Mouse (Mus musculus) neural tube, embryonic 11.5 days (tissue): ENCODE results near the gene Gtf3c5. TPM values are rescaled to one million over a fixed set of nuclear protein-coding genes. Genes with fewer than 3 reads are reported as not detected.

Experiments
- ATAC-seq: fragments of 200-750 bp; cut with Nextera tagmentation; 2 replicates; pipeline ENCODE4 v1.8.0; 2017; ENCODE audit warnings: moderate number of reproducible peaks, mild to moderate bottlenecking, moderate TSS enrichment, moderate library complexity; ENCODE audit not compliant: insufficient read depth, low FRiP score, low TSS enrichment
- DNase-seq: peaks from one replicate; pipeline ENCODE4 v3.0.0-alpha.2; 2015; ENCODE audit warnings: low spot score
- H3K27ac ChIP-seq: fragments of 300-500 bp; sonication (generic); 2 replicates; pipeline ENCODE4 v1.5.1; 2014; ENCODE audit warnings: low read depth, mild to moderate bottlenecking, low read length
- H3K27me3 ChIP-seq: fragments of 300-500 bp; sonication (generic); 2 replicates; pipeline ENCODE4 v1.6.1; 2014; ENCODE audit warnings: mild to moderate bottlenecking, low read length, mixed read lengths; ENCODE audit not compliant: control insufficient read depth, insufficient read depth
- H3K36me3 ChIP-seq: fragments of 300-500 bp; sonication (generic); 2 replicates; pipeline ENCODE4 v1.6.1; 2014; ENCODE audit warnings: mild to moderate bottlenecking, low read length, moderate library complexity, mixed read lengths; ENCODE audit not compliant: control insufficient read depth, insufficient read depth
- H3K4me1 ChIP-seq: fragments of 300-500 bp; sonication (generic); 2 replicates; pipeline ENCODE4 v1.6.1; 2014; ENCODE audit warnings: low read length, mixed read lengths; ENCODE audit not compliant: control insufficient read depth, insufficient read depth
- H3K4me2 ChIP-seq: fragments of 300-500 bp; sonication (generic); 2 replicates; pipeline ENCODE4 v1.6.1; 2014; ENCODE audit warnings: low read depth, mild to moderate bottlenecking, moderate library complexity
- H3K4me3 ChIP-seq: fragments of 300-500 bp; sonication (generic); 2 replicates; pipeline ENCODE4 v1.5.1; 2014; ENCODE audit warnings: low read depth, low read length
- H3K9ac ChIP-seq: fragments of 300-500 bp; sonication (generic); 2 replicates; pipeline ENCODE4 v1.6.1; 2014; ENCODE audit warnings: mild to moderate bottlenecking, low read length
- H3K9me3 ChIP-seq: fragments of 300-500 bp; sonication (generic); 2 replicates; pipeline ENCODE4 v1.6.1; 2016; ENCODE audit warnings: low read length; ENCODE audit not compliant: control insufficient read depth
- WGBS: fragments of 180-500 bp; shearing (Covaris S2); extraction: QIAGEN DNeasy Blood & Tissue Kit; methylation state at CpG from one replicate; pipeline ENCODE4 v1.1.7; 2014; 5-methylcytosine and 5-hydroxymethylcytosine counted together
- microRNA-seq: library from miRNA; unstranded; fragments of <30 nt; microRNA quantifications from one replicate; pipeline ENCODE4, GENCODE M21; 2016
- polyA plus RNA-seq: library from polyadenylated mRNA; unstranded; fragments of >200 nt; fragmentation: Nextera tagmentation; extraction: Ambion mirVana; gene quantifications from 2 replicates; pipeline ENCODE4 v1.2.1, GENCODE M21; 2014

Gtf3c5 gene
- polyA plus RNA-seq, 1 experiment from 2014 or later = 43.8 TPM

- WGBS = 70% methylated on average over 5 of the region's 5 CpGs
- no peak overlapping the region for H3K9ac ChIP-seq
- DNase-seq = no peak
- H3K4me3 ChIP-seq = no peak overlapping the region
- H3K4me2 ChIP-seq = no peak overlapping the region
- no peaks in the 10 kb centered on the region for H3K27me3 ChIP-seq
- no peak for ATAC-seq
- H3K9me3 ChIP-seq = no peaks in the 10 kb centered on the region
- H3K27ac ChIP-seq = no peak overlapping the region
- peaks cover 20% of the 10 kb centered on the region for H3K4me1 ChIP-seq
- H3K36me3 ChIP-seq = no peaks in the 10 kb centered on the region
Observed at GRCm38 (mm10) chr2:28520581-28520980, 63.0 kb downstream of the Gtf3c5 start.

- H3K4me3 ChIP-seq = no peak overlapping the region
- no peak overlapping the region for H3K9ac ChIP-seq
- 43% methylated on average over 2 of the region's 2 CpGs for WGBS
- no peak overlapping the region for H3K27ac ChIP-seq
- peaks cover 12% of the 10 kb centered on the region for H3K4me1 ChIP-seq
- ATAC-seq (no peak), DNase-seq (no peak)
- H3K27me3 ChIP-seq = no peaks in the 10 kb centered on the region
- no peak overlapping the region for H3K4me2 ChIP-seq
- H3K36me3 ChIP-seq = no peaks in the 10 kb centered on the region
- no peaks in the 10 kb centered on the region for H3K9me3 ChIP-seq
Observed at GRCm38 (mm10) chr2:28518231-28518630, 65.3 kb downstream of the Gtf3c5 start.

GRCm38 (mm10) chr2:28517206-28517909 lies 66.2 kb downstream of the Gtf3c5 start:
- H3K27ac ChIP-seq = no peak overlapping the region
- H3K9ac ChIP-seq = no peak overlapping the region
- 48% methylated on average over 5 of the region's 5 CpGs for WGBS

More at GRCm38 (mm10) chr2:28517206-28517909, 66.2 kb downstream of the Gtf3c5 start:
- DNase-seq (peak; percentile 64), ATAC-seq (no peak)
- no peak overlapping the region for H3K4me2 ChIP-seq
- H3K27me3 ChIP-seq = no peaks in the 10 kb centered on the region
- no peak overlapping the region for H3K4me3 ChIP-seq
- H3K9me3 ChIP-seq = no peaks in the 10 kb centered on the region
- H3K36me3 ChIP-seq = no peaks in the 10 kb centered on the region
- H3K4me1 ChIP-seq = peaks cover 12% of the 10 kb centered on the region

Small RNA genes lying within 50 kb of the gene (microRNA-seq; reads per million reads assigned to microRNA genes)
- not detected for gene Gm22824

Other genes starting within 250 kb of the Gtf3c5 start
- 4.0 and 5.0 TPM in 2 replicates for gene Ppp1r26, start 137.0 kb downstream of the Gtf3c5 start, polyA plus RNA-seq
- 0.42 and 0.99 TPM in 2 replicates for gene 1700007K13Rik, start 117.4 kb downstream of the Gtf3c5 start, polyA plus RNA-seq
- gene Mrps2, start 115.7 kb downstream of the Gtf3c5 start, polyA plus RNA-seq = 66.7 and 66.9 TPM in 2 replicates
- 0.82 TPM in 1 of 2 replicates, not detected in the other for gene Gbgt1, start 86.9 kb downstream of the Gtf3c5 start, polyA plus RNA-seq
- 1.0 TPM in 1 of 2 replicates, not detected in the other for gene Gm10134, start 77.7 kb downstream of the Gtf3c5 start, polyA plus RNA-seq
- gene Ralgds, start 70.6 kb downstream of the Gtf3c5 start, polyA plus RNA-seq = 62.8 and 86.7 TPM in 2 replicates
- gene Cel, start 20.3 kb downstream of the Gtf3c5 start, polyA plus RNA-seq = not detected in 2 replicates
- 2.6 and 3.3 TPM in 2 replicates for gene Gfi1b, start 38.2 kb upstream of the Gtf3c5 start, polyA plus RNA-seq
- 24.1 TPM in 2 replicates for gene Tsc1, start 57.5 kb upstream of the Gtf3c5 start, polyA plus RNA-seq
- gene Spaca9, start 116.0 kb upstream of the Gtf3c5 start, polyA plus RNA-seq = 0.99 and 1.2 TPM in 2 replicates
- gene Ak8, start 116.4 kb upstream of the Gtf3c5 start, polyA plus RNA-seq = 0.34 and 0.41 TPM in 2 replicates